Mouse (Mus musculus): Measurements from ENCODE around the gene Ccdc97. TPM values are rescaled to one million over a fixed set of nuclear protein-coding genes. Genes with fewer than 3 reads are reported as not detected.
"Not testable (repeated sequence)": the region's sequence is repeated elsewhere in the genome, so short reads cannot be mapped to it uniquely, and the experiment has no call there.

Gene Ccdc97
- polyA plus RNA-seq, 2 experiments, result 28.4 to 64.5 TPM

GRCm38 (mm10) chr7:25725886-25726285, 7.0 kb upstream of the Ccdc97 start:
- DNase-seq (ENCODE audit: low spot score), result no peak

GRCm38 (mm10) chr7:25721776-25722175, 2.9 kb upstream of the Ccdc97 start:
- H3K4me1 ChIP-seq (ENCODE audit: control insufficient read depth, insufficient read depth, low read length), result peaks cover 13% of the 10 kb centered on the region
- not testable (repeated sequence) for H3K9me3 ChIP-seq (ENCODE audit: control insufficient read depth, low read length); H3K27ac ChIP-seq (replicated peaks; ENCODE audit: low read depth, low read length); H3K4me2 ChIP-seq (replicated peaks; ENCODE audit: low read depth, low read length, severe bottlenecking); H3K4me3 ChIP-seq (replicated peaks; ENCODE audit: low read length); H3K9ac ChIP-seq (ENCODE audit: low read depth, low read length, severe bottlenecking); ATAC-seq (ENCODE audit: low FRiP score, low read depth); H3K27me3 ChIP-seq (ENCODE audit: control insufficient read depth, insufficient read depth, low read length); DNase-seq (ENCODE audit: low spot score)
- H3K36me3 ChIP-seq (ENCODE audit: control insufficient read depth, insufficient read depth, low read length), result peaks cover 63% of the 10 kb centered on the region

More at GRCm38 (mm10) chr7:25725886-25726285, 7.0 kb upstream of the Ccdc97 start:
- H3K4me2 ChIP-seq (replicated peaks; ENCODE audit: low read depth, low read length, severe bottlenecking), result no peak overlapping the region
- WGBS, result 89% methylated on average over 19 of the region's 19 CpGs
- no peak overlapping the region for H3K4me3 ChIP-seq (replicated peaks; ENCODE audit: low read length)
- TF ChIP-seq POLR2A (IDR thresholded peaks at IDR 0.05; ENCODE audit: borderline replicate concordance, extremely low read depth, insufficient read depth, insufficient read length), result no peak
- ATAC-seq (ENCODE audit: low FRiP score, low read depth), result no peak
- H3K36me3 ChIP-seq (ENCODE audit: control insufficient read depth, insufficient read depth, low read length), result peaks cover 97% of the 10 kb centered on the region
- no peak overlapping the region for H3K27ac ChIP-seq (replicated peaks; ENCODE audit: low read depth, low read length)
- no peaks in the 10 kb centered on the region for H3K4me1 ChIP-seq (ENCODE audit: control insufficient read depth, insufficient read depth, low read length)
- H3K9ac ChIP-seq (ENCODE audit: low read depth, low read length, severe bottlenecking), result no peak overlapping the region
- no peaks in the 10 kb centered on the region for H3K9me3 ChIP-seq (ENCODE audit: control insufficient read depth, low read length)
- no peaks in the 10 kb centered on the region for H3K27me3 ChIP-seq (ENCODE audit: control insufficient read depth, insufficient read depth, low read length)

GRCm38 (mm10) chr7:25720760-25721159, 1.9 kb upstream of the Ccdc97 start:
- Histone ChIP-seq H3K4me2 (replicated peaks; ENCODE audit: low read depth, low read length, severe bottlenecking) (no peak overlapping the region), H3K27ac (replicated peaks; ENCODE audit: low read depth, low read length) (no peak overlapping the region), H3K9ac (ENCODE audit: low read depth, low read length, severe bottlenecking) (no peak overlapping the region), H3K4me1 (ENCODE audit: control insufficient read depth, insufficient read depth, low read length) (peaks cover 13% of the 10 kb centered on the region), H3K27me3 (ENCODE audit: control insufficient read depth, insufficient read depth, low read length) (no peaks in the 10 kb centered on the region), H3K36me3 (ENCODE audit: control insufficient read depth, insufficient read depth, low read length) (peaks cover 63% of the 10 kb centered on the region), H3K9me3 (ENCODE audit: control insufficient read depth, low read length) (no peaks in the 10 kb centered on the region), H3K4me3 (replicated peaks; ENCODE audit: low read length) (no peak overlapping the region)
- ATAC-seq (ENCODE audit: low FRiP score, low read depth), result no peak
- 89% methylated on average over 5 of the region's 5 CpGs for WGBS
- no peak for TF ChIP-seq POLR2A (IDR thresholded peaks at IDR 0.05; ENCODE audit: borderline replicate concordance, extremely low read depth, insufficient read depth, insufficient read length)
- no peak for DNase-seq (ENCODE audit: low spot score)

GRCm38 (mm10) chr7:25719761-25720610, 1.1 kb upstream of the Ccdc97 start:
- peaks cover 13% of the 10 kb centered on the region for H3K4me1 ChIP-seq (ENCODE audit: control insufficient read depth, insufficient read depth, low read length)
- H3K4me3 ChIP-seq (replicated peaks; ENCODE audit: low read length), result no peak overlapping the region; the same call in 1 of the 2 replicates
- DNase-seq (ENCODE audit: low spot score) (peak; percentile 70), ATAC-seq (ENCODE audit: low FRiP score, low read depth) (no peak)
- H3K36me3 ChIP-seq (ENCODE audit: control insufficient read depth, insufficient read depth, low read length), result peaks cover 63% of the 10 kb centered on the region
- peak overlapping the region; percentile 80; the same call in 1 of the 2 replicates for H3K4me2 ChIP-seq (replicated peaks; ENCODE audit: low read depth, low read length, severe bottlenecking)
- no peaks in the 10 kb centered on the region for H3K27me3 ChIP-seq (ENCODE audit: control insufficient read depth, insufficient read depth, low read length)
- no peaks in the 10 kb centered on the region for H3K9me3 ChIP-seq (ENCODE audit: control insufficient read depth, low read length)
- TF ChIP-seq POLR2A (IDR thresholded peaks at IDR 0.05; ENCODE audit: borderline replicate concordance, extremely low read depth, insufficient read depth, insufficient read length), result no peak
- no peak overlapping the region for H3K27ac ChIP-seq (replicated peaks; ENCODE audit: low read depth, low read length)
- H3K9ac ChIP-seq (ENCODE audit: low read depth, low read length, severe bottlenecking), result no peak overlapping the region
- WGBS, result 55% methylated on average over 10 of the region's 10 CpGs

GRCm38 (mm10) chr7:25717478-25717877, 1.4 kb downstream of the Ccdc97 start:
- Histone ChIP-seq H3K4me3 (replicated peaks; ENCODE audit: low read length) (peak overlapping the region; percentile 73; the same call in 1 of the 2 replicates), H3K4me1 (ENCODE audit: control insufficient read depth, insufficient read depth, low read length) (peaks cover 13% of the 10 kb centered on the region), H3K9me3 (ENCODE audit: control insufficient read depth, low read length) (no peaks in the 10 kb centered on the region), H3K27ac (replicated peaks; ENCODE audit: low read depth, low read length) (no peak overlapping the region), H3K36me3 (ENCODE audit: control insufficient read depth, insufficient read depth, low read length) (peaks cover 62% of the 10 kb centered on the region), H3K9ac (ENCODE audit: low read depth, low read length, severe bottlenecking) (no peak overlapping the region; the same call in 1 of the 2 replicates), H3K4me2 (replicated peaks; ENCODE audit: low read depth, low read length, severe bottlenecking) (peak overlapping the region; percentile 80), H3K27me3 (ENCODE audit: control insufficient read depth, insufficient read depth, low read length) (no peaks in the 10 kb centered on the region)
- TF ChIP-seq POLR2A (IDR thresholded peaks at IDR 0.05; ENCODE audit: borderline replicate concordance, extremely low read depth, insufficient read depth, insufficient read length), result no peak
- ATAC-seq (ENCODE audit: low FRiP score, low read depth), result no peak
- 84% methylated on average over 3 of the region's 3 CpGs for WGBS
- no peak for DNase-seq (ENCODE audit: low spot score)

Measured in limb, embryonic 14.5 days (tissue).